Mouse (Mus musculus) kidney, adult 2 months (tissue): ENCODE measurements around the gene Prkab2. TPM values are rescaled to one million over a fixed set of nuclear protein-coding genes. Genes with fewer than 3 reads are reported as not detected.

Experiments used
- DNase-seq: peaks from one replicate; pipeline ENCODE4 v3.0.0; 2021
- H3K27ac ChIP-seq: fragments of 200-500 bp; 2 replicates; pipeline ENCODE4 v1.5.1; 2012; ENCODE audit warnings: low read depth, low read length, control low read depth, inconsistent platforms; ENCODE audit not compliant: insufficient read depth
- H3K27me3 ChIP-seq: fragments of 200-500 bp; replicated peaks from 2 replicates; pipeline ENCODE4 v1.6.1; 2012; ENCODE audit warnings: mild to moderate bottlenecking, moderate library complexity, low read length, inconsistent platforms; ENCODE audit not compliant: control insufficient read depth, insufficient read depth
- H3K36me3 ChIP-seq: fragments of 200-500 bp; 2 replicates; pipeline ENCODE4 v1.6.1; 2012; ENCODE audit warnings: mild to moderate bottlenecking, moderate library complexity, low read length, inconsistent platforms; ENCODE audit not compliant: control insufficient read depth, insufficient read depth
- H3K4me1 ChIP-seq: fragments of 200-500 bp; 2 replicates; pipeline ENCODE4 v1.6.1; 2011; ENCODE audit warnings: low read length; ENCODE audit not compliant: control insufficient read depth, insufficient read depth
- H3K4me3 ChIP-seq: fragments of 200-500 bp; 2 replicates; pipeline ENCODE4 v1.5.1; 2011; ENCODE audit warnings: mild to moderate bottlenecking, low read depth, low read length, control low read depth; ENCODE audit not compliant: insufficient read depth
- CTCF ChIP-seq: fragments of 200-500 bp; conservative IDR thresholded peaks from 2 replicates; pipeline ENCODE4 v1.5.1; 2011; ENCODE audit warnings: low read depth, mild to moderate bottlenecking, control low read depth, low read length, moderate library complexity, mixed read lengths; ENCODE audit not compliant: insufficient read depth, insufficient read length
- POLR2A ChIP-seq: fragments of 200-500 bp; IDR thresholded peaks from one replicate; pipeline ENCODE4 v1.6.1; 2011; ENCODE audit warnings: low read depth, low read length, control low read depth
- WGBS: fragments of 180-500 bp; shearing (Covaris S2); methylation state at CpG from one replicate; pipeline ENCODE4 v1.1.7; 2018; 5-methylcytosine and 5-hydroxymethylcytosine counted together
- polyA plus RNA-seq: library from polyadenylated mRNA; depleted of rRNA; stranded (reverse); fragments of >200 nt; gene quantifications from 2 replicates; pipeline ENCODE4 v1.2.3, GENCODE M21; 2012

Gene Prkab2
- polyA plus RNA-seq, 1 experiment, result 4.7 TPM

GRCm38 (mm10) chr3:97682159-97682502, 24.1 kb downstream of the Prkab2 start:
- TF ChIP-seq CTCF, result no peak
- no peak for TF ChIP-seq POLR2A
- Histone ChIP-seq H3K36me3 (no peaks in the 10 kb centered on the region), H3K27ac (no peak overlapping the region), H3K27me3 (no peaks in the 10 kb centered on the region), H3K4me3 (0 out of 2 replicates have a peak overlapping the region, but pooled peaks have one; percentile 11), H3K4me1 (peaks cover 6% of the 10 kb centered on the region; the same call in 1 of the 2 replicates)
- DNase-seq, result no peak
- WGBS, result 10% methylated on average over 11 of the region's 11 CpGs

GRCm38 (mm10) chr3:97682576-97682975, 24.6 kb downstream of the Prkab2 start:
- H3K27ac ChIP-seq, result no peak overlapping the region
- no peak for DNase-seq
- 48% methylated on average over 5 of the region's 5 CpGs for WGBS
- peaks cover 6% of the 10 kb centered on the region; the same call in 1 of the 2 replicates for H3K4me1 ChIP-seq
- no peak overlapping the region for H3K4me3 ChIP-seq
- H3K27me3 ChIP-seq, result no peaks in the 10 kb centered on the region
- H3K36me3 ChIP-seq, result no peaks in the 10 kb centered on the region
- no peak for TF ChIP-seq POLR2A
- TF ChIP-seq CTCF, result no peak

GRCm38 (mm10) chr3:97683560-97684195, 25.7 kb downstream of the Prkab2 start:
- Histone ChIP-seq H3K27me3 (no peaks in the 10 kb centered on the region), H3K4me1 (peaks cover 6% of the 10 kb centered on the region; the same call in 1 of the 2 replicates), H3K27ac (0 out of 2 replicates have a peak overlapping the region, but pooled peaks have one; percentile 7), H3K4me3 (no peak overlapping the region), H3K36me3 (no peaks in the 10 kb centered on the region)
- WGBS, result 21% methylated on average over 16 of the region's 16 CpGs
- DNase-seq, result peak; percentile 43
- TF ChIP-seq POLR2A (no peak), CTCF (no peak)

GRCm38 (mm10) chr3:97686372-97687117, 28.6 kb downstream of the Prkab2 start:
- TF ChIP-seq CTCF (no peak), POLR2A (no peak)
- no peaks in the 10 kb centered on the region for H3K36me3 ChIP-seq
- no peak for DNase-seq
- 73% methylated on average over 4 of the region's 4 CpGs for WGBS
- no peaks in the 10 kb centered on the region for H3K27me3 ChIP-seq
- H3K4me1 ChIP-seq, result peaks cover 1% of the 10 kb centered on the region; the same call in 1 of the 2 replicates
- H3K27ac ChIP-seq, result no peak overlapping the region
- no peak overlapping the region for H3K4me3 ChIP-seq

- no peak for DNase-seq
- TF ChIP-seq POLR2A, result no peak
- no peak for TF ChIP-seq CTCF
- Histone ChIP-seq H3K36me3 (no peaks in the 10 kb centered on the region), H3K4me1 (no peaks in the 10 kb centered on the region), H3K27ac (no peak overlapping the region), H3K4me3 (no peak overlapping the region), H3K27me3 (no peaks in the 10 kb centered on the region)
- 76% methylated on average over 2 of the region's 2 CpGs for WGBS
These were observed 31.3 kb downstream of the Prkab2 start for GRCm38 (mm10) chr3:97689289-97689688.

- no peaks in the 10 kb centered on the region for H3K4me1 ChIP-seq
- H3K27me3 ChIP-seq, result no peaks in the 10 kb centered on the region
- peak overlapping the region; percentile 7; the same call in 1 of the 2 replicates for H3K27ac ChIP-seq
- no peaks in the 10 kb centered on the region for H3K36me3 ChIP-seq
- TF ChIP-seq POLR2A (no peak), CTCF (no peak)
- peak; percentile 64 for DNase-seq
- H3K4me3 ChIP-seq, result peak overlapping the region; percentile 48
- 52% methylated on average over 7 of the region's 7 CpGs for WGBS
These were observed 32.6 kb downstream of the Prkab2 start for GRCm38 (mm10) chr3:97690590-97690989.

GRCm38 (mm10) chr3:97691443-97692017, 33.5 kb downstream of the Prkab2 start:
- Histone ChIP-seq H3K27ac (no peak overlapping the region; the same call in 1 of the 2 replicates), H3K36me3 (no peaks in the 10 kb centered on the region), H3K4me3 (peak overlapping the region; percentile 48), H3K27me3 (no peaks in the 10 kb centered on the region), H3K4me1 (no peaks in the 10 kb centered on the region)
- 79% methylated on average over 12 of the region's 12 CpGs for WGBS
- TF ChIP-seq POLR2A (no peak), CTCF (no peak)
- no peak for DNase-seq
